Mouse (Mus musculus): Measurements from ENCODE around the gene Patz1.
A peak's percentile ranks its signal among the peaks of the same experiment; 100 is the strongest.

Gene Patz1

DNA sequence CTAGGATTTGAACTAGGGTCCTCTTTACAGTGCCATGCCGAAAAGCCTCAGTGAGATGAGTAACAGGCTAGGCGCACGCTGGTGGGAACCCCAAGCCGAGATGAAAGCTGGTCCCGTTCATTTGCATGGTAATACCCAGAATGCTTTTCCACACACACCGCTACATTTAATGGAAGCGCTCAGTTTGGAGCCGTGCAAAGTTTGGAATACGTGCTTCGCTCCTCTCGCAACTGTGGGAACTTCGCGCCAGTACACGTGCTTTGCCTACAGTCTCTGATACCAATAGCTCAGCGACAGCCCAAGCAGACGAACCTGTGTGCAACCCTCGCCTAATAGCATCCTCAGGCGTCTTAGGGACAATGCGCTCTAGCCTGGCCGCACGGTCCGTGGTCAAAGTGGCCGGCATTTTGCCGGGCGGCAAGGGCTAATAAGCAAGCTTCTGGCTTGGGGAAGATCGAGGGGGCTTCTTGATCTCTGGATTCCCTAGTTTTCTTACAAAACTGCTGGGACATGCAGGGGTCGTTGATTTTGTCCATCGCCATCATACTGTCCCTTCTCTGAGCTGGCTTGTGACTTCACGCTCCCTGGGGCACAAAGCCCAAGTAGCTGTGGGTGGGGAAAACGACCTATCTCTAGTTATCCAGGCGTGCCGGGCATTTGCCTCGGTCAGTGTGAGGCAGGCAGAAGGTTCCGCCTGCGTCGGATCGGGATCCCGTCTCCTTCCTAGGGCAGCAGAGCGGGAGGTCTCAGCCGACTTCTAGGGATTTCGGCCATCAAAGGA, at the start of gene Patz1:
Gene Patz1, plus strand, starts transcription at position 354 of the 781 bp plus-strand sequence.
- peak in 1 of 2 experiments; percentile 48 for DNase-seq (ENCODE audit: low spot score in 2 of 2)

DNA sequence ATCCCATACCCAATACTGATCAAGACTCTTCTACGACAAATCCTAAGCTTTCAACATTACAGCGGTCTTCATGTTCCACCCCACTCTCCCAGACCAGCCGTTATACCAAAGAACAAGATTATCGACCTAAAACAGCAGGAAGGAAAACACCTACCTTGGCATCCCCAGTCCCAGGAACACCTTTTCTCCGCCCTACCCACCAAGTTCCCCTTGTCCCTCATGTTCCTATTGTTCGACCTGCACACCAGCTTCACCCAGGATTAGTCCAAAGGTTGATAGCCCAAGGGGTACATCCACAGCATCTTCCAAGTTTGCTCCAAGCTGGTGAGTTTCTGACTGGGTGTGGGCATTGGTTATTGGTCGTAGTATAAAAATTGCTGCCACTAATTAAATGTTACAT, 46.3 kb upstream of the Patz1 start:
- no peak for DNase-seq (ENCODE audit: low spot score in 2 of 2)

DNA sequence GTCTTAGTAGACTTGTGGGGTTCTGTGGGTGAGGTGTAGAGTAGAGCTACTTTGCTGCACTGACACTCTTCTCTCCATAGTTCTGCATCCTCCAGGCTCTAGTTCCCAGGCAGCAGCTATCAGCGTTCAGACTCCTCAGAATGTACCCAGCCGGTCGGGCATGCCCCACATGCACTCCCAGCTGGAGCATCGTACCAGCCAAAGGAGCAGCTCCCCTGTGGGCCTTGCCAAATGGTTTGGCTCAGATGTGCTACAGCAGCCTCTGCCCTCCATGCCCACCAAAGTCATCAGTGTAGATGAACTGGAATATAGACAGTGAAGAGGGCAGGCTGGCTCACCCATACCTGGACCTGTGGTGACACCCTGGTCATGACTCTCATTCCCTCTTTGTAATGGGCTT, 44.9 kb upstream of the Patz1 start:
- no peak for DNase-seq (ENCODE audit: low spot score in 2 of 2)

DNA sequence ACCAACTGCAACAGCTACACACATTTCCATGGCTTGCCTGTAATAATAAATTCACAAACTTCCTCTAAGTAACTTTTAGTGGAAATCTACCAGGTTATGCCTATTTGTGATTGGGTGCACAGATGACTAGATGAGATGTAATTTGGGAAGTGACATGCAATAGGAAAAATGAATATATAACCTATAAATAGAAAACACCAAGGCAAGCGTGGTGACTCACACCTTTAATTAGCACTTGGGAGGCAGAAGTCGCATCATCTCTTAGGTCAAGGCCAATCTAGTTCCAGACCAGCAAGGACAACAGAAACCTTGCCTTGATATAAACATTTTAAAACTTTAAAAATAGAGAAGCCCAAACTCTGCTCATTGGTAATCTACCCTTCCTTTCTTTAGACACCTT, 41.3 kb upstream of the Patz1 start:
- no peak for DNase-seq (ENCODE audit: low spot score in 2 of 2)

DNA sequence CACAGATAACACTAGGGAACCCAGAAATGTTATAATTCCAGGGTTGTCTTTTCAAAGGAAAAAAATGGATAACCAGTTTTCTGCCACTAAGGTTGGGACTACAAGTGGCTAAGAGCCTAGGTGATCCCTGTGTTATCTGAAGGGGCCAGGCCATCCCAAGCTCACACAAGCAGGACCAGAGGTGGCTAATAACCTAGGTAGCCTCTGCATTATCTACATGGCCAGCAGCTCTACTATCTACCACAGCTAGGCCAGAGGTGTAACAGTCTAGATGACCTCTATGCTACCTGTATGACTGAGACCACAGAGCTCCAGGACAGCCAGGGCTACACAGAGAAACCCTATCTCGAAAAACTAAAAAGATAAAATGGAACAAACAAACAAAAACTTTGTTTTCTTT, 29.1 kb upstream of the Patz1 start:
- no peak for DNase-seq (ENCODE audit: low spot score in 2 of 2)

DNA sequence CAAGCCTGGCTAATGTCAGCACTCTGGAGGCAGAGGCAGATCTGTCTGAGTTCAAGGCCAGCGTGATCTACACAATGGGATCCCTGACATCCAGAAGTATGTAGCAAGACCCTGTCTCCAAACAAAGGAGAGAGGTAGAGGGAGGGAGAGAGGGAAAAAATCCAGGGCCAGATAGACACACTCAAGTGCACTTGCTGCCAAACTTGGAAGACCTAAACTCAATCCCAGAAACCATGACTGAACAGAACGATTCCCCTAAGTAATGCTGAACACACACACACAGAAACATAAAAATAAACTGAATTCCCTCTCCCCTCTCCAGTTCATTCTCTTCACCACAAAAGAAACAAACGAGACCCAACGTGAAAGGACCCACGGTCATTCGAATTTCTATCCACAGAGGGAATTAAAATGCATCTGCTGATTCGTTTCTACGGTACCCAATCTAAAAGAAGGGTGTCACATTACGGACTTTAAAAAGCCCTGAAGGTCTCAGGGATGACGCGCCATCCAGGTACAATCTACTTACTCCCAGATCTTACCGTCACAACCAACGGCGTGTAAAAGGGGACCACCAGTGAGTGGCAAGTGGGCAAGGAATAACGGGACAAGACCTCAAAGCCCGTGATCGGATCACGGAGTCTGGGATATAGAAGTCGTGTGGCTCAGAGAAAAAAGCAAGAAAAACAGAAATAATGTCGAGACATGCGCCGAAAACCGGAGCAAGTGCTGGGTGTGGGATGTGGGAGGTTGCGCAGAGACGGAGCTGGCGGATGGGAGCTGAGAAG, 23.2 kb upstream of the Patz1 start:
- DNase-seq (ENCODE audit: low spot score in 2 of 2): no peak

DNA sequence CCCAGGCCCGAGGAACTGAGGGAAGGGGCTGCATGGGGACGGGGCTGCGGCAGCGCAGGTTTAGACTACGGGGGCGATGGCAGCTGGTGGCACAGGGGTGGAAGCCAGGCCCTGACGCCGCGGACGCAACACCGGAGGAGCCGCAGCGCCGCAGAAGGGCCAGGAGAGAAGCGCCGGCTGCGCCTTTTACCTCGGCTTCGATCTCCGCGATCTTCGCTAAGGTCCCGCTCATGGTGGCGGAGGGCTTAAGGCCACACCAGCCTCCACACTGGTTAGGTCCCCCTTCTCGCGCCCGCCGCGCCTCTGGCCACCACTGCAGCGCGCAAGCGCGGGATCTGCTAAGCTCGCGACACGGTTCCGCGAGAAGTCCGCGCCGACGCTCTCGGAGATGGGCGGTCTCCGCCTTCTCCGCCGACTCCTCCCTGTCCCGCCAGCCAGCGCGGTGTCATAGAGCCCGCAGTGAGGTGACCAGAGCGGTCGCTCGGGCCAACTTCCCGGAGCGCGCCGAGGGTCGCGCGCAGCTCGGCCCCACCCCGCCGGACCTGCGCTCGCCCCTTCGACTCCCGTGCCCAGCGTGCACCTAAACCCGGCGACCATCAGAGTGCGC, 22.5 kb upstream of the Patz1 start, which contains the start of gene Drg1:
Gene Drg1, minus strand, starts transcription at position 337 of the 607 bp plus-strand sequence.
- DNase-seq (ENCODE audit: low spot score in 2 of 2): peak; percentile 93

DNA sequence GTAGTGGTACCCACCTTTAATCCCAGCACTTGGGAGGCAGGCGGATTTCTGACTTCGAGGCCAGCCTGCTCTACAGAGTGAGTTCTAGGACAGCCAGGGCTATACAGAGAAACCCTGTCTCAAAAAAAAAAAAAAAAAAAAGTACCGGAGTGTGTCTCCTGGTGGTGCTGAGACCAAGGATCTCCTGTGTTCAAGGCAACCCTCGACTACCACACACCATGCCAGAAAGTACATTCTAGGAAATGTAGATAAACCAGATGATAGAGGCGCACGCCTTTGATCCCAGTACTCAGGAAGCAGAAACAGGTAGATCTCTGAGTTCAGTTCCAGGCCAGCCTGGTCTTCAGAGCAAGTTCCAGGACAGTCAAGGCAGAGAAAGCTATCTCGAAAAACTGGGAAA, 21.5 kb upstream of the Patz1 start:
- DNase-seq (ENCODE audit: low spot score in 2 of 2): no peak

DNA sequence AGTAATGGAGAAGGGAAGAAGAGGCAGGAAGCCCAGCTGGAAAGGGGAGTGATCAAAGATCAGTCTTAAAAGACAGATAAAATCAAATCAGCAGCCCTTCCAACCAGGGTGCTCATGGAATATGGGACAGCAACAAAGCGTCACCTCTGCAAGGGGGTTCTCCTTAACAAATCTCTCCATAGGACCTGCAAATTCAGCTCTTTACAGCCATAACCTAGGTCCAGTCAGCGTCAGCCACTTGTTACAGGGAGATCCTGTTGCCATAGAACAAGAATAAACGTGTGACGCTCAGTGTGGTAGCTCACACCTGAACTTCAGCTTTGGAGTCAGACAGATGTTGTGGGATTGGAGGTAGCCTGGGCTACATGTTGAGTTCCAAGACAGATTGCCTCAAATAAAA, 19.4 kb upstream of the Patz1 start:
- DNase-seq (ENCODE audit: low spot score in 2 of 2): no peak

DNA sequence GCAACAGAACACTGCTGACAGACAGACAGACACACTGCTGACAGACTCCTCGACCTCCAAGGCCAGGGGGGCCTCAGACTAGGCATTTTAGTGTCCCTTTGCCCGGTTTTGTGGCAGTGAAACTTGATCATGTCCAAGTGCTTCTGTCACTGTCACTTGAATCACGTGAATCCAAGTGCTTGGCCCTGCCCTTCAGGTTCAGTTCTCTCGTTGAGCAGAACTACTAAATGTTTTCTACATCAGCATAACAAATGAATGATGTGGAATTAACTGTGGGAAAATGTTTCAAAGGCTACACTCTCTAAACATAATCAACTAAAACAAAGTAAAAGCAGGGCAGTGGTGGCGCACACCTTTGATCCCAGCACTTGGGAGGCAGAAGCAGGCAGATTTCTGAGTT, 10.3 kb upstream of the Patz1 start:
- DNase-seq (ENCODE audit: low spot score in 2 of 2): no peak

DNA sequence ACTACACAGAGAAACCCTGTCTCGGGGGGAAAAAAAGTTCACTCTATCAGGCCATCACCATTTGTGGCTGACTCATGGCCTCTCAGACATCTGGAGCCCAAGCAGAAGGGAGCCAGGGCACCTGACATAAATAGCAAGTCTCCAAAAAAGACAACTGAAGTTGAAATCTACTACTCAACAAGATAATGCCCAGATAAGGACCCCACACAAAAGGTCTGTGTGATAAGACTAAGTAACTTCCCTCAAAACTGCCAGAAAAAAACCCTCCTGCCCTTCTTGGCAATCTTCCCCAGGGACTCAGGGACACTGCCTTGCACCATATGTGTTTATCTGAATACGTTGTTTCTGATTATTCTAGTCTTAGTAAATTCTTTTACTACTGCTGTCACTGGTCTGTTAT, 8.9 kb upstream of the Patz1 start:
- no peak for DNase-seq (ENCODE audit: low spot score in 2 of 2)

DNA sequence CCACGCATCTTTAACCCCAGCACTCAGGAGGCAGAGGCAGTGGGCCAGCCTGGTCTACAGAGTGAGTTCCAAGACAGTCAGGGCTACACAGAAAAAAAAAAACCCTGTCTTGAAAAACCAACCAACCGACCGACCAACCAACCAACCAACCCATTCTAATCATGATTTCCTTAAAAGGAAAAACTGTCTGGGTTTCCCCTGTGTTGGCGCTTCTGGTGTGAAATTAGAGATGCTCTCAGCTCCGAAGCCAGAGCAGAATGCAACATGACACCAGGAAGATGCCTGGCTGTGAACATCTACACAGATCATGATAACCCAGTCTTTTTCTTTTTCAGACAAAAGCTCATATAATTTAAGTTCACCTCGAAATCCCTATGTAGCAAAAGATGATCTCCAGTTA, 5.8 kb upstream of the Patz1 start:
- DNase-seq (ENCODE audit: low spot score in 2 of 2): no peak

DNA sequence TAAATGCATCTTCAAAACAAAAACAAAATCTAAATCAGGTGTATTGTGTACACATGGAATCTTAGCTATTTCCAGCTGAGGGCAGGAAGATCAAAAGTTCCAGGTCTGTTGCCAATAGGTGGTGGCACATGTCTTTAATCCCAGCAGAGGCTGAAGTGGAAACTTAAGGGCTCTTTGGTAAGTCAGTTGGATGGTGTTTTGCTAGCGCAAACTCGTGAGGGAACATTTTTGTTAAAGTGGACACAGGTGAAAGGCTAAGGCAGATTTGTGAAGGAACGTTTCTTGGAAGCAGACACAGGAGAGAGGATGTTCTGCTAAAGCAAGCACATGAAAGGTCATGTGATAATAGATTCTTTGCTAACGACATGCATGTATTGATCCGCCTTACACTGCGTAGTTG, 5.0 kb upstream of the Patz1 start:
- DNase-seq (ENCODE audit: low spot score in 2 of 2): no peak

DNA sequence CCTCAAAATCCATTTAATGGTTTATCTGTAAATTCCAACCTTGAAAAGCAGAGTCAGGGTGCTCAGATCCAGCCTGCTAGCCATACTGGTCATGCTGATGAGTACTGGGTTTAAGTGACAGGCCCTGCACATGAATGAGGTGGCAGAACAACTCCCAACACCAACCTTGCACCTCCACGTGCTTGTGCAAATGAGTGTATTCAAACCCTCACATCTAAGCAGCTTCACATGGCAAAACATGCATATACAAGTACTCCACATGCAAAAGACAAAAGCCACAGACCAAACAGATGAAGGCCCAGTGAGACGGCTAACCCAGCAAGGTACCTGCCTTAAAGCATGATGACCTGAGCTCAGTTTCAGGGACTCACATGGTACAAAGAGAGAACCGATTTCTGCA, 2.7 kb upstream of the Patz1 start:
- no peak for DNase-seq (ENCODE audit: low spot score in 2 of 2)

DNA sequence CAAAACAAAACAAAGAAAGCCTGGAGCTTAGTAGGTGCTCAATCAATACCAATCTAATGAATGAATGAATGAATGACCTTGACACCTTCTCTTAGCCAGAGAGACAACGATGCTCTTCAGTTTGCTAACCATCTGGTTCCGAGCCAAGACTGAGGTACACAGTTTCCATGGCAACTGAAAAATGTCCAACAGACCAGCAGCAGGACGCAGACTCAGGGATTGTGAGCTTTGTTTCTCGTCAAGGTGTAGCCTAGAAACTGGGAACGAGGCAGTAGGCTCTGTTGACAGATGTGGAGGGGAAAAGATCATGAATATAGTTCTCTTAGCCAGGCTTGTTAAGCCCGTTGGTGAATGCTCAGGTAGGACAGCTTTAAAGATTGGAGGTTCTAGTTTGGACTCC, 1.5 kb upstream of the Patz1 start:
- DNase-seq (ENCODE audit: low spot score in 2 of 2): no peak

DNA sequence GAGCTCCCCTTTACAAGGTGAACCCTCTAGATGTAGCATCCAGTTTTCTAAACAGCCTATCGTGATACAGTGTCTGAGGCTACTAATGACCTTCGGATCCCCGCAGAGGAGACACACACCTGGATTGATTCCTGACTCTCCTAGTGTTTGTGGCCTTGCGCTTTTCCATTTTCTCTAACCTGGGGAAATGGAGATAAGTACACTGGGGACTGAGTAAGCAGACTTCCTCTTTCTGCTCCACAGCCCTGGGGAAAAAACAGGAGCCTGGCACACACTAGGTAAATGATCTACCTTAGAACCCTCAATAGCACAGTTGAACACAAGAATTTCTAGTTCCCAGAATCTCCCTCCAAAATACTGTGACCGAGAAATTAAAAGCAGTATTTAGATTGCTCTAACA, 753 bp upstream of the Patz1 start:
- DNase-seq (ENCODE audit: low spot score in 2 of 2): no peak

DNA sequence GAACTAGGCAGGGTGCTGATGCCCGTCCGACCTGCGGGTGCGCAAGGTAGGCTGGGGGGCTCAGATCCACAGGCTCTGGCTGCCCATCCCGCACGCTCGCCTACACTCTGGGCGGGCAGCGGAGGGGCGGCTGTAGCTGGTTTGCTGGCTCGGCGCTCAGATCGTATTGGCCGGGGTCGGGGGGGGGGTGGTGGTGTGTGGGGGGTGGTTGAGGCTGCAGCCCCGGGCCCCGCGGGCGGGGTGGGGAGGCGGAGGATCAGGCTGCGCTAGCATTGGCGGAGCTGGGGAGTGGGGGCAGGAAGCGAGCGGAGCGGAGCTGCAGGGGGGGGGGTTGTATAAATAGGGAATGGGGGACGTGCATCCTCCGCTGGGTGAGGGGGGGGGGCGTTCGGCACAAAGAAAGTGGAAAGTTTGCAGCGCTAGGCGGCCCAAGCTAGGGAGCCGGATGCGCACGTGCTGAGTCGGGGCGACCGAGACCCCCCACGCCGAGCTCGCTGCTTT, 678 bp downstream of the Patz1 start:
- DNase-seq (ENCODE audit: low spot score in 2 of 2): peak; percentile 74 to 77

DNA sequence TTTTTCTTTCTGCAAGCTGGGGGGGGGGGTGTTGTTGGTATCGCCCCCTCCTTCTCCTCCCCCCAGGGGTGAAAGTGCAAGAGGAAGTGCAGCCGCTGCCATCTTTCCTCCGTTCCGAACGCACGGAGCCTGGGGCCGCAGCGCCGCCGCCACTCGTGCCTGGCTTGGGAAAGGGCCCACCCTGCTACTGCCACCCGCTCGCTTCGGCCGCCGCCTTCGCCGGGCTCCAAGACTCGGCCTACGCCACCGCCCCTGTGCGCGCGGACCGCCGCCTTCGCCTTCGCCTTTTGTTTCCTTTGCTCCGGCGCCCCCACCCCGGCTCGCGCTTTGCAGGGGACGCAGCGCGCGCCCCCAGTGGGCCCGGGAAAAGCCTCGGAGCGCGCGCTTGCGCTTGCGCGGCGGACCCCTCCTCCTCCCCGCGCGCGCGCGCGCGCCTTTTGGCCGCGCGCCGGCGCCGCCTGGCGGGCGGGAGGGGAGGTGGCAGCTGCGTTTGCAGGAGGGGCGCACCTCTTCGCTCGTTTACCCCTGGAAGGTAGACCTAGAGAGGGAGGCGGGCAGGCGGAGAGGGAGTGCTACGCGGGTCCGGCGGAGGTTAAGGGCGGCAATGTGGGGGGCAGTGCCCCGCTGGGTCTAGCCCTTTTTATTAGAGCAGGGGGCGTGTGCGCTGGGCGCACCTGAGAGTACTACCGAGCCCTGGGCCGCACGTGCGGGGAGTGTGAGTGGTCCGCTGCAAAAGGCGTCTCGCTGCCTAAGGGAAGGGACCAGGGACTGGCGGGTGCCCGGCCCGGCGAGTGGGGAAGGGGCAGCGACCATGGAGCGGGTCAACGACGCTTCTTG, 1.3 kb downstream of the Patz1 start:
- peak; percentile 77 to 78 for DNase-seq (ENCODE audit: low spot score in 2 of 2)

DNA sequence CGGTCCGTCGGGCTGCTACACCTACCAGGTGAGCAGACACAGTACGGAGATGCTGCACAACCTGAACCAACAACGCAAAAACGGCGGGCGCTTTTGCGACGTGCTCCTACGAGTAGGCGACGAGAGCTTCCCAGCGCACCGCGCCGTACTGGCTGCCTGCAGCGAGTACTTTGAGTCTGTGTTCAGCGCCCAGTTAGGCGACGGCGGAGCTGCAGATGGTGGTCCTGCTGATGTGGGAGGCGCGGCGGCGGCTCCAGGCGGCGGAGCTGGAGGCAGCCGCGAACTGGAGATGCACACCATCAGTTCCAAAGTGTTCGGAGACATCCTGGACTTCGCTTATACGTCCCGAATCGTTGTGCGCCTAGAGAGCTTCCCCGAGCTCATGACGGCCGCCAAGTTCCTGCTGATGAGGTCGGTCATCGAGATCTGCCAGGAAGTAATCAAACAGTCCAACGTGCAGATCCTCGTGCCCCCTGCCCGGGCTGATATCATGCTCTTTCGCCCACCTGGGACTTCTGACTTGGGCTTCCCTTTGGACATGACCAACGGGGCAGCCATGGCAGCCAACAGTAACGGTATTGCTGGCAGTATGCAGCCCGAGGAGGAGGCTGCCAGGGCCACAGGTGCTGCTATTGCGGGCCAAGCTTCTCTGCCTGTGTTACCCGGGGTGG, 2.1 kb downstream of the Patz1 start:
- DNase-seq (ENCODE audit: low spot score in 2 of 2): peak; percentile 32 to 51

DNA sequence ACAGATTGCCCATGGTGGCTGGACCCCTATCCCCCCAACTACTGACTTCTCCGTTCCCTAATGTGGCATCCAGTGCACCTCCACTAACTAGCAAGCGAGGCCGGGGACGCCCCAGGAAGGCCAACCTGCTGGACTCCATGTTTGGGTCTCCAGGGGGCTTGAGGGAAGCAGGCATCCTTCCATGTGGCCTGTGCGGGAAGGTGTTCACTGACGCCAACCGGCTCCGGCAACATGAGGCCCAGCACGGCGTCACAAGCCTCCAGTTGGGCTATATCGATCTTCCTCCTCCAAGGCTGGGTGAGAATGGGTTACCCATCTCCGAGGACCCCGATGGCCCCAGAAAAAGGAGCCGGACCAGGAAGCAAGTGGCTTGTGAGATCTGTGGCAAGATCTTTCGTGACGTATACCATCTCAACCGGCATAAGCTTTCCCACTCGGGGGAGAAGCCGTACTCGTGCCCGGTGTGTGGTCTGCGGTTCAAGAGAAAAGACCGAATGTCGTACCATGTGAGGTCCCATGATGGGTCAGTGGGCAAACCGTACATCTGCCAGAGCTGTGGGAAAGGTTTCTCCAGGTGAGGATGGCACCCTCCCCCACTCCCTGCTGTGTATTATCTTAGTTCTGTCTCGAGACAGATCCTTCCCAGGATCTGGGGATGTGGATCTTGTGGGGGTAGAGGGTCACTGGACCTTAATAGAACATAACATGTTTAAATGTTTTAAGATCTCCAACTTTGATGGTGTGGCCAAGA, 2.8 kb downstream of the Patz1 start:
- peak in 1 of 2 experiments; percentile 29 for DNase-seq (ENCODE audit: low spot score in 2 of 2)
